Mouse (Mus musculus) liver, embryonic 14 days (tissue): Measurements from ENCODE around the gene Gm20906. TPM values are rescaled to one million over a fixed set of nuclear protein-coding genes. Genes with fewer than 3 reads are reported as not detected.

Source experiments
- polyA plus RNA-seq: library from polyadenylated mRNA; depleted of rRNA; stranded (reverse); fragments of >200 nt; gene quantifications from 2 replicates; pipeline ENCODE4 v1.2.3, GENCODE M21; 2012; rRNA removed

Gm20906 gene
- polyA plus RNA-seq = not detected in 2 replicates

DNA sequence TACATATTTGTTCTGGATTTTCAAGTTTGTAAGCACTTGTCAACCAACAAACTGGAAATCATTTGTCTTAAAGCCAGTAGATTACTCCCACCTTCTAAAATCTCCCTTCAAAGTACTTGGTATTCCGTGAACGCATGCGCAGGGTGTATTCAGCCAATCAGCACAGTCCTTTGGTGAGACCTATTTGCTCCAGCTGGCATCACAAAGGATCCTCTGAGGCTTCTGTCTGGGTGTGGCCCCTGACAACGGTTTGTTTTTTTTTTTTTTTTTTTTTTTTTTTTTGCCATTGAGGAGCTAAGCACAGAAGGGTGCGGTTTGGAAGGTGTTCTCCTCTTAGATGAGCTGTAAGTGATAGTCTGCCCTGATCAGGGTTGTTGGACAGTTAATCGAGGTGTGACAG lies at the start of gene Gm20906:
Gene Gm20906, plus strand, starts transcription at position 301 of the 400 bp plus-strand sequence.

